Mouse (Mus musculus) myocyte (in vitro differentiated cells): ENCODE measurements around the gene Vwa8.

Experiments
- CEBPB ChIP-seq: IDR thresholded peaks from 2 replicates; pipeline ENCODE4 v1.6.1; 2011; ENCODE audit warnings: mild to moderate bottlenecking, moderate library complexity; ENCODE audit not compliant: poor library complexity, insufficient read depth, severe bottlenecking
- MAX ChIP-seq: IDR thresholded peaks from one replicate; pipeline ENCODE4 v1.6.1; 2011; ENCODE audit warnings: low read depth, mild to moderate bottlenecking, control low read depth
- POLR2A ChIP-seq: IDR thresholded peaks from one replicate; pipeline ENCODE4 v1.6.1; 2011; ENCODE audit warnings: low read depth, mild to moderate bottlenecking, control low read depth, moderate library complexity; ENCODE audit not compliant: insufficient read length
- USF1 ChIP-seq: IDR thresholded peaks from one replicate; pipeline ENCODE4 v1.6.1; 2011; ENCODE audit warnings: low read depth, mild to moderate bottlenecking, control low read depth, moderate library complexity

- TF ChIP-seq CEBPB = no peak
- no peak for TF ChIP-seq POLR2A
- TF ChIP-seq USF1 = no peak
- TF ChIP-seq MAX = no peak
Observed at GRCm38 (mm10) chr14:79069515-79069914, 220.7 kb downstream of the Vwa8 start.
